Mouse (Mus musculus): ENCODE results near the gene C2cd4a. TPM values are rescaled to one million over a fixed set of nuclear protein-coding genes. Genes with fewer than 3 reads are reported as not detected.

C2cd4a gene
- total RNA-seq (2023) = not detected

GRCm38 (mm10) chr9:67832046-67832605 is at the start of gene C2cd4a:
C2cd4a (minus strand) TSS chr9:67832330.

GRCm38 (mm10) chr9:67839981-67840859 is 8.1 kb upstream of the C2cd4a start, which contains the start of gene Vps13c:
Vps13c (plus strand) TSS chr9:67840396.

Other genes starting within 250 kb of the C2cd4a start
- gene C2cd4b, start 72.9 kb downstream of the C2cd4a start, total RNA-seq (2023) = not detected
- 10 to 100 TPM; 54.5 to 56.8 TPM for gene Vps13c, start 8.1 kb upstream of the C2cd4a start, total RNA-seq (2023)

All from T-cell, adult 66 days (primary cell).